Mouse (Mus musculus) spleen, adult 2 months (tissue): ENCODE results near the gene Tmem256. TPM values are rescaled to one million over a fixed set of nuclear protein-coding genes. Genes with fewer than 3 reads are reported as not detected.

Experiments used
- DNase-seq, 2 experiments: peaks; one replicate each; pipeline versions ENCODE4 v3.0.0 to v3.0.0-alpha.2; 2012 to 2021; ENCODE audit warnings: low spot score in 2 of 2, low read depth in 1 of 2
- H3K27ac ChIP-seq: fragments of 200-500 bp; 2 replicates; pipeline ENCODE4 v1.5.1; 2012; ENCODE audit warnings: low read length, inconsistent platforms; ENCODE audit not compliant: insufficient read depth
- H3K27me3 ChIP-seq: fragments of 200-500 bp; 2 replicates; pipeline ENCODE4 v1.6.1; 2012; ENCODE audit warnings: mild to moderate bottlenecking, moderate library complexity, low read length, inconsistent platforms; ENCODE audit not compliant: control insufficient read depth, insufficient read depth
- H3K36me3 ChIP-seq: fragments of 200-500 bp; 2 replicates; pipeline ENCODE4 v1.6.1; 2012; ENCODE audit warnings: mild to moderate bottlenecking, low read length, inconsistent platforms; ENCODE audit not compliant: control insufficient read depth, insufficient read depth
- H3K4me1 ChIP-seq: fragments of 200-500 bp; 2 replicates; pipeline ENCODE4 v1.6.1; 2011; ENCODE audit warnings: inconsistent platforms; ENCODE audit not compliant: control insufficient read depth, insufficient read depth, insufficient read length
- H3K4me3 ChIP-seq: fragments of 200-500 bp; 2 replicates; pipeline ENCODE4 v1.5.1; 2011; ENCODE audit warnings: mild to moderate bottlenecking, inconsistent platforms; ENCODE audit not compliant: insufficient read depth, insufficient read length; ENCODE audit errors: extremely low read depth
- CTCF ChIP-seq: fragments of 200-500 bp; IDR thresholded peaks from 2 replicates; pipeline ENCODE4 v1.5.1; 2011; ENCODE audit warnings: mild to moderate bottlenecking, inconsistent platforms; ENCODE audit not compliant: insufficient read depth, insufficient read length, insufficient replicate concordance; ENCODE audit errors: extremely low read depth
- POLR2A ChIP-seq: fragments of 200-500 bp; IDR thresholded peaks from 2 replicates; pipeline ENCODE4 v1.6.1; 2011; ENCODE audit warnings: low read depth, low read length, inconsistent platforms
- WGBS: fragments of 180-500 bp; shearing (Covaris S2); methylation state at CpG from one replicate; pipeline ENCODE4 v1.1.7; 2018; 5-methylcytosine and 5-hydroxymethylcytosine counted together
- polyA plus RNA-seq: library from polyadenylated mRNA; depleted of rRNA; stranded (reverse); fragments of >200 nt; gene quantifications from 2 replicates; pipeline ENCODE4 v1.2.3, GENCODE M21; 2012

Gene Tmem256
- polyA plus RNA-seq, 1 experiment: 93.7 TPM

DNA sequence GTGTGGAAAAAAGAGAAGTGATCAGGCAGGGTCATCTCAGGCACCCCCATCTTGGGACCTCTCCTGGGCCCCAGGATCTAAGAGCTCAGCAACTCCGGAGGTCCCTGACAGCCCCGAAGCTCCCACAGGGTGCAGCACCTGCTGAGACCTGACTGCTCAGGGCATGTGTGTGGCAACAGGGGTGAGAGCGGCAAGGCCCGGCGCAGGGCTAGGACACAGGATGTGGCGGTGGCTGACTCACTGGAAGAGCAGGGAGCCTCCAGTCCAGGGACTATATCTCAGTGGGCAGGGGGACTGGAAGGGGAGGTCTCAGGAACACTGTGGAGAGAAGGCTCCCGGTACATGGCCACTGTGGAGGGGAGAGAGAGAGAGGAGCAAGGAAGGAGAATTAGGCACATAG is 40.4 kb upstream of the Tmem256 start:
- Histone ChIP-seq H3K4me3 (no peak overlapping the region), H3K27me3 (peaks cover 19% of the 10 kb centered on the region), H3K27ac (no peak overlapping the region), H3K4me1 (peaks cover 27% of the 10 kb centered on the region), H3K36me3 (no peaks in the 10 kb centered on the region)
- WGBS: 91% methylated on average over 7 of the region's 7 CpGs
- no peak for DNase-seq
- TF ChIP-seq CTCF: no peak
- no peak for TF ChIP-seq POLR2A

GRCm38 (mm10) chr11:69799394-69800137 is 38.7 kb upstream of the Tmem256 start:
- TF ChIP-seq POLR2A (no peak), CTCF (no peak)
- WGBS: 24% methylated on average over 12 of the region's 12 CpGs
- Histone ChIP-seq H3K36me3 (no peaks in the 10 kb centered on the region), H3K4me3 (peak overlapping the region; percentile 10; the same call in 1 of the 2 replicates), H3K4me1 (peaks cover 38% of the 10 kb centered on the region), H3K27me3 (peaks cover 28% of the 10 kb centered on the region), H3K27ac (no peak overlapping the region)
- peak; percentile 45 to 62 for DNase-seq

DNA sequence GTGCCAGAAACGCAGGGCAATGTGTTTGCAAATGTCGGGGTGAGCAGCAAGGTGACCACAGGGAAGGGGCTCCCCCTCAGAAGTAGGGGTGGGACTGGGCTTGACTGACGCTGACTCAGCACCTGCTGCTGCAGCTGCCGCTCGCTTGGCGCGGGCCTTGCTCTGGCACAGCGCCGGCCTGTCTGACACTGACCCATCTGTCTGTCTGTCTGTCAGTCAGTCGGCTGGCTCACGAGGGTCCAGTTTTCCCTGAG is 38.2 kb upstream of the Tmem256 start:
- peaks cover 28% of the 10 kb centered on the region for H3K27me3 ChIP-seq
- H3K4me3 ChIP-seq: peak overlapping the region; percentile 10; the same call in 1 of the 2 replicates
- no peak for DNase-seq
- WGBS: 4% methylated on average over 11 of the region's 11 CpGs
- peaks cover 38% of the 10 kb centered on the region for H3K4me1 ChIP-seq
- no peak for TF ChIP-seq POLR2A
- no peak for TF ChIP-seq CTCF
- no peak overlapping the region for H3K27ac ChIP-seq
- H3K36me3 ChIP-seq: no peaks in the 10 kb centered on the region

GRCm38 (mm10) chr11:69800392-69801197 is 37.7 kb upstream of the Tmem256 start:
- Histone ChIP-seq H3K4me1 (peaks cover 38% of the 10 kb centered on the region), H3K4me3 (no peak overlapping the region; the same call in 1 of the 2 replicates), H3K27ac (no peak overlapping the region), H3K36me3 (no peaks in the 10 kb centered on the region), H3K27me3 (peaks cover 28% of the 10 kb centered on the region)
- WGBS: 2% methylated on average over 36 of the region's 36 CpGs
- TF ChIP-seq CTCF (no peak), POLR2A (no peak)
- DNase-seq: no peak

- no peak for DNase-seq
- peaks cover 38% of the 10 kb centered on the region for H3K4me1 ChIP-seq
- peak within 1 kb of the TSS; percentile 32; the same call in 1 of the 2 replicates for H3K27ac ChIP-seq
- TF ChIP-seq CTCF (no peak), POLR2A (no peak)
- peaks cover 28% of the 10 kb centered on the region for H3K27me3 ChIP-seq
- WGBS: 8% methylated on average over 33 of the region's 33 CpGs
- H3K4me3 ChIP-seq: peak within 1 kb of the TSS; percentile 56; the same call in 1 of the 2 replicates
- no peaks in the 10 kb centered on the region for H3K36me3 ChIP-seq
These were observed 36.8 kb upstream of the Tmem256 start, which contains the start of gene Fgf11 for GRCm38 (mm10) chr11:69801379-69801977. TSS of gene Fgf11 (minus strand) at chr11:69801857.

GRCm38 (mm10) chr11:69802648-69803105 is 35.6 kb upstream of the Tmem256 start:
- TF ChIP-seq CTCF (no peak), POLR2A (no peak)
- Histone ChIP-seq H3K4me1 (peaks cover 38% of the 10 kb centered on the region), H3K4me3 (peak overlapping the region; percentile 56; the same call in 1 of the 2 replicates), H3K27ac (peak overlapping the region; percentile 32; the same call in 1 of the 2 replicates), H3K27me3 (peaks cover 28% of the 10 kb centered on the region), H3K36me3 (no peaks in the 10 kb centered on the region)
- WGBS: 2% methylated on average over 33 of the region's 33 CpGs
- peak in 1 of 2 experiments; percentile 56 for DNase-seq
